8 mouse cellular contexts compared by ENCODE assay signal in the genomic region with DNA sequence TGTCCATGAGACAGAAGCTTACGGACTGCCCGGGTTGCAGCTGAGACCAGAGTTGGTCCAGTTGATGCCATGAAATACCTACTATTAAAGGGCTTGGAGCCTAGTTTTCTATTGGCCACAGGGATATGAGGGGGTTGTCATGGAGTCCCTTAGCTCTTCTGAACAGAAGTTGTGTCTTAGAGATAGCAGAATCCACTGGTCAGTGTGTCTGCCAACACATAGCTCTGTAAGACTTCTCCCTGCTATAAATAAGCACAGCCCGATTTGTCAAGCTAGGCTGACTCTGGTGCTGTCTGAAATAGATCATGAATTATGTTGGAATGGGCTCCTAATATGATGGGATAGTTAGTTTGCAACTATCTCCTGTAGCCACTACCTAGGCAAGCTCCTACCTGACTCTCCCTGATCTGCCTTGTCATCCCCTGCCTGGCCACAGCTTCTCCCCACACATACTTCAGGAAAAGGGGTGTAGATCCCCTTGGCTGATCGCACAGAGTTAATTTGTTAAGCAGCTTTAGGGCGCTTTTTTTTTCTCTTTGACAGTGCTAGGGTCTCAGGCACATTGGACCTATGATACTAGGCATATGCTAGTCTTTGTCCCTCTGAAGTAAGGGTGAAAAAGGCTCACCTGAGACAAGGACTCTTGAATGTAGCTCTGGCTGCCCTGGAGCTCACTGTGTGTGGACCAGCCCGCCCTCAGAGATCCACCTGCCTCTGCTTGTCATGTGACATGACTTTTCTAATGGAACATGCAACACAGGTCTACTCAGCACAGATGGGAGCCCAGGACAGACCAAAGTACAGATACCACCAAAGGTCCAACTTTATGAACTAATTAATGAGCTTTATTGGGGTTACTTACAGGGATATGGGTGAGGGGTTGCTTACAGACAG. TPM values are rescaled to one million over a fixed set of nuclear protein-coding genes. Genes with fewer than 3 reads are reported as not detected.
DNase-seq lines count a peak whose midpoint lies in the region; ATAC-seq and TF ChIP-seq lines count a peak whose summit lies in the region.

No protein-coding gene starts in this region.

- H3K4me2 ChIP-seq in embryonic facial prominence, embryonic 13.5 days: peak overlapping the region; percentile 90
- H3K4me2 ChIP-seq in hindbrain, embryonic 13.5 days: peak overlapping the region; percentile 89
- peak overlapping the region; percentile 73 for H3K4me2 ChIP-seq in liver, embryonic 15.5 days

- WGBS in embryonic facial prominence, embryonic 13.5 days: 72% methylated on average over 6 of the region's 6 CpGs
- 84% methylated on average over 6 of the region's 6 CpGs for WGBS in hindbrain, embryonic 13.5 days
- 20% methylated on average over 6 of the region's 6 CpGs for WGBS in liver, embryonic 15.5 days (ENCODE audit: insufficient replicate concordance)

- in situ Hi-C loops in ES-E14 (cut with MboI; ENCODE audit: low sequenced_read_pairs in 2 of 2, unreplicated experiment in 2 of 2): no loop called here

- H3K27ac ChIP-seq in ES-E14 (ENCODE audit: insufficient read depth, low read depth, low read length, poor library complexity, severe bottlenecking): no peak overlapping the region
- H3K27ac ChIP-seq in embryonic facial prominence, embryonic 13.5 days: no peak overlapping the region
- no peak overlapping the region for H3K27ac ChIP-seq in hindbrain, embryonic 13.5 days
- peak overlapping the region; percentile 92 for H3K27ac ChIP-seq in liver, embryonic 15.5 days (replicated peaks)

- H3K4me1 ChIP-seq in ES-E14 (ENCODE audit: control insufficient read depth in 2 of 2, insufficient read depth in 2 of 2, low read length in 2 of 2, poor library complexity in 1 of 2): peaks cover 2 to 19% of the 10 kb centered on the region in 2 experiments; a peak in 2 of 4 replicates
- H3K4me1 ChIP-seq in embryonic facial prominence, embryonic 13.5 days: peaks cover 30% of the 10 kb centered on the region
- peaks cover 33% of the 10 kb centered on the region for H3K4me1 ChIP-seq in hindbrain, embryonic 13.5 days (replicated peaks)
- peaks cover 57% of the 10 kb centered on the region for H3K4me1 ChIP-seq in liver, embryonic 15.5 days (replicated peaks)

- peak overlapping the region; percentile 69 to 71; a peak in 3 of 4 replicates for H3K4me3 ChIP-seq in ES-E14 (ENCODE audit: insufficient read depth in 1 of 2, low read depth in 1 of 2, low read length in 2 of 2, poor library complexity in 1 of 2, severe bottlenecking in 1 of 2)
- peak overlapping the region; percentile 58 for H3K4me3 ChIP-seq in embryonic facial prominence, embryonic 13.5 days
- peak overlapping the region; percentile 62 for H3K4me3 ChIP-seq in hindbrain, embryonic 13.5 days
- H3K4me3 ChIP-seq in liver, embryonic 15.5 days (replicated peaks): peak overlapping the region; percentile 74

- H3K9ac ChIP-seq in ES-E14 (ENCODE audit: insufficient read depth, low read depth, low read length, poor library complexity, severe bottlenecking): peak overlapping the region; percentile 57
- peak overlapping the region; percentile 77 for H3K9ac ChIP-seq in embryonic facial prominence, embryonic 13.5 days
- peak overlapping the region; percentile 78 for H3K9ac ChIP-seq in hindbrain, embryonic 13.5 days
- H3K9ac ChIP-seq in liver, embryonic 15.5 days: peak overlapping the region; percentile 80

- no peak for ATAC-seq in embryonic facial prominence, embryonic 13.5 days (ENCODE audit: insufficient number of reproducible peaks, insufficient read depth, low FRiP score, low TSS enrichment, low read depth)
- ATAC-seq in hindbrain, embryonic 13.5 days (ENCODE audit: low FRiP score): no peak
- ATAC-seq in liver, embryonic 15.5 days (ENCODE audit: insufficient read depth): peak; percentile 44

- H3K27me3 ChIP-seq in embryonic facial prominence, embryonic 13.5 days: no peaks in the 10 kb centered on the region
- no peaks in the 10 kb centered on the region for H3K27me3 ChIP-seq in hindbrain, embryonic 13.5 days
- H3K27me3 ChIP-seq in liver, embryonic 15.5 days: no peaks in the 10 kb centered on the region

- no peak for DNase-seq in ES-E14 (ENCODE audit: low read depth, low spot score)
- no peak for DNase-seq in cerebellum, adult 18-20 months
- DNase-seq in embryo, embryonic 10 days (ENCODE audit: low spot score): no peak
- no peak for DNase-seq in cerebellum, postnatal 14 days
- DNase-seq in gastrocnemius, adult 18-20 months (ENCODE audit: low spot score): no peak

- peaks cover 60% of the 10 kb centered on the region for H3K36me3 ChIP-seq in ES-E14 (ENCODE audit: control insufficient read depth, insufficient read depth, low read length, poor library complexity, severe bottlenecking)
- H3K36me3 ChIP-seq in embryonic facial prominence, embryonic 13.5 days: peaks cover 47% of the 10 kb centered on the region
- H3K36me3 ChIP-seq in hindbrain, embryonic 13.5 days: peaks cover 32% of the 10 kb centered on the region
- H3K36me3 ChIP-seq in liver, embryonic 15.5 days (replicated peaks): peaks cover 61% of the 10 kb centered on the region

- H3K9me3 ChIP-seq in ES-E14 (ENCODE audit: control insufficient read depth, insufficient read depth, low read depth, low read length): no peaks in the 10 kb centered on the region
- H3K9me3 ChIP-seq in embryonic facial prominence, embryonic 13.5 days: no peaks in the 10 kb centered on the region
- no peaks in the 10 kb centered on the region for H3K9me3 ChIP-seq in hindbrain, embryonic 13.5 days
- H3K9me3 ChIP-seq in liver, embryonic 15.5 days (replicated peaks): no peaks in the 10 kb centered on the region

TF ChIP-seq in ES-E14, 5 proteins besides CTCF, POLR2A, EP300 and RAD21:
- TF ChIP-seq HCFC1 (IDR thresholded peaks at IDR 0.05; ENCODE audit: borderline replicate concordance, insufficient read depth, low read length) (no peak), ZC3H11A (IDR thresholded peaks at IDR 0.05; ENCODE audit: borderline replicate concordance, low read depth, low read length) (no peak), ZNF384 (IDR thresholded peaks at IDR 0.05; ENCODE audit: low read depth, low read length) (no peak), MAFK (IDR thresholded peaks at IDR 0.05; ENCODE audit: insufficient read depth, low read depth, low read length) (no peak), CHD2 (IDR thresholded peaks at IDR 0.05; ENCODE audit: low read depth, low read length) (no peak)

RNA-seq across cellular contexts. Expression of gene Pabpc4, which starts 22.8 kb away (rescaled TPM):
- 197 and 246 TPM in 2 replicates for total RNA-seq in ES-E14 (2012; rRNA removed)
- polyA plus RNA-seq in embryonic facial prominence, embryonic 13.5 days (2015; fragmentation: Nextera tagmentation; extraction: Ambion mirVana): 36.8 and 41.2 TPM in 2 replicates
- 28.0 and 30.0 TPM in 2 replicates for polyA plus RNA-seq in hindbrain, embryonic 13.5 days (2015; fragmentation: Nextera tagmentation; extraction: Ambion mirVana)
- polyA plus RNA-seq in liver, embryonic 15.5 days (2015; fragmentation: Nextera tagmentation; extraction: Ambion mirVana): 79.4 and 99.7 TPM in 2 replicates
- total RNA-seq in gastrocnemius, adult 18-20 months (2021): 100 to 1,000 TPM; 307 to 316 TPM

RNA-seq across cellular contexts. Expression of gene Oxct2a, which starts 38.5 kb away (rescaled TPM):
- total RNA-seq in ES-E14 (2012; rRNA removed): 3.1 and 3.6 TPM in 2 replicates
- not detected in 2 replicates for polyA plus RNA-seq in embryonic facial prominence, embryonic 13.5 days (2015; fragmentation: Nextera tagmentation; extraction: Ambion mirVana)
- polyA plus RNA-seq in hindbrain, embryonic 13.5 days (2015; fragmentation: Nextera tagmentation; extraction: Ambion mirVana): not detected in 2 replicates
- not detected in 2 replicates for polyA plus RNA-seq in liver, embryonic 15.5 days (2015; fragmentation: Nextera tagmentation; extraction: Ambion mirVana)
- under 1 TPM in 1 of 2 experiments, not detected in 1; 0.25 TPM for total RNA-seq in gastrocnemius, adult 18-20 months (2021)

RNA-seq across cellular contexts. Expression of gene Heyl, which starts 51.6 kb away (rescaled TPM):
- not detected in 2 replicates for total RNA-seq in ES-E14 (2012; rRNA removed)
- polyA plus RNA-seq in embryonic facial prominence, embryonic 13.5 days (2015; fragmentation: Nextera tagmentation; extraction: Ambion mirVana): 4.3 and 5.0 TPM in 2 replicates
- polyA plus RNA-seq in hindbrain, embryonic 13.5 days (2015; fragmentation: Nextera tagmentation; extraction: Ambion mirVana): 8.0 and 8.8 TPM in 2 replicates
- 1.2 TPM in 2 replicates for polyA plus RNA-seq in liver, embryonic 15.5 days (2015; fragmentation: Nextera tagmentation; extraction: Ambion mirVana)
- 1 to 10 TPM; 2.8 to 5.2 TPM for total RNA-seq in gastrocnemius, adult 18-20 months (2021)

RNA-seq across cellular contexts. Expression of gene Bmp8a, which starts 58.1 kb away (rescaled TPM):
- 5.0 and 7.1 TPM in 2 replicates for total RNA-seq in ES-E14 (2012; rRNA removed)
- 0.59 and 1.3 TPM in 2 replicates for polyA plus RNA-seq in embryonic facial prominence, embryonic 13.5 days (2015; fragmentation: Nextera tagmentation; extraction: Ambion mirVana)
- 0.26 and 0.31 TPM in 2 replicates for polyA plus RNA-seq in hindbrain, embryonic 13.5 days (2015; fragmentation: Nextera tagmentation; extraction: Ambion mirVana)
- polyA plus RNA-seq in liver, embryonic 15.5 days (2015; fragmentation: Nextera tagmentation; extraction: Ambion mirVana): 0.13 and 0.24 TPM in 2 replicates
- total RNA-seq in gastrocnemius, adult 18-20 months (2021): under 1 TPM; 0.50 to 0.78 TPM
